Mouse (Mus musculus): ENCODE measurements around the gene Tfap2c. TPM values are rescaled to one million over a fixed set of nuclear protein-coding genes. Genes with fewer than 3 reads are reported as not detected.

Tfap2c gene
- polyA plus RNA-seq, 1 experiment from 2014 or later: 4.9 TPM

GRCm38 (mm10) chr2:172543987-172544386 lies 5.4 kb upstream of the Tfap2c start:
- no peak overlapping the region for H3K9ac ChIP-seq
- peaks cover 26% of the 10 kb centered on the region for H3K4me1 ChIP-seq
- H3K27ac ChIP-seq: no peak overlapping the region
- 42% methylated on average over 4 of the region's 4 CpGs for WGBS
- ATAC-seq (ENCODE audit: low FRiP score, low read depth): no peak
- H3K4me2 ChIP-seq (replicated peaks): no peak overlapping the region
- peaks cover 59% of the 10 kb centered on the region for H3K27me3 ChIP-seq
- H3K9me3 ChIP-seq: peaks cover 10% of the 10 kb centered on the region; the same call in 1 of the 2 replicates
- H3K4me3 ChIP-seq: no peak overlapping the region
- H3K36me3 ChIP-seq: no peaks in the 10 kb centered on the region

GRCm38 (mm10) chr2:172544601-172545127 lies 4.7 kb upstream of the Tfap2c start:
- Histone ChIP-seq H3K27me3 (peaks cover 65% of the 10 kb centered on the region), H3K4me2 (replicated peaks) (no peak overlapping the region), H3K27ac (no peak overlapping the region), H3K36me3 (no peaks in the 10 kb centered on the region), H3K9ac (no peak overlapping the region), H3K4me1 (peaks cover 33% of the 10 kb centered on the region), H3K9me3 (peaks cover 6% of the 10 kb centered on the region; the same call in 1 of the 2 replicates), H3K4me3 (no peak overlapping the region)
- ATAC-seq (ENCODE audit: low FRiP score, low read depth): no peak
- 11% methylated on average over 6 of the region's 6 CpGs for WGBS

- Histone ChIP-seq H3K4me3 (peak overlapping the region; percentile 11; the same call in 1 of the 2 replicates), H3K27ac (no peak overlapping the region), H3K36me3 (no peaks in the 10 kb centered on the region), H3K4me1 (peaks cover 43% of the 10 kb centered on the region), H3K9me3 (no peaks in the 10 kb centered on the region), H3K9ac (0 out of 2 replicates have a peak overlapping the region, but pooled peaks have one; percentile 13), H3K4me2 (replicated peaks) (no peak overlapping the region), H3K27me3 (peaks cover 76% of the 10 kb centered on the region)
- 7% methylated on average over 35 of the region's 35 CpGs for WGBS
- no peak for ATAC-seq (ENCODE audit: low FRiP score, low read depth)
These were observed 3.7 kb upstream of the Tfap2c start for GRCm38 (mm10) chr2:172545592-172546235.

DNA sequence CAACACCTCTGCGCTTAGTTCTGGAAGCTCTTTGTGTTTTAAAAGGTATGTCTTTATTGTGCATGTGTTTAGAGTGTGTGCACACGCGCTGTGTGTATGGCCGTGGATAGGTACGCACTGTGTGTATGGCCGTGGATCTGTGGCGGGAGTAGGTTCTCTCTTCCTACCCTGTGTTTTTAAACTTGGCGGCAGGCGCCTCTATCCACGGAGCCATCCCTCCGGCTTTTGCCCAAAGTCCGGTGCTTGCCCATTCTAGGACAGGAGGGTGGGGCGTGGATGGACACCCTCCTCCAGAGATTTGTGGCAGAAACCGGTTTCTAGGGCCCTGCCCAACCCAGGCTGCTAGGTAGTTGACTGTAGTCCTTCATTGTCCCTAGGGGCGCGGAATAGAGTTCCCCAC lies 2.8 kb upstream of the Tfap2c start:
- H3K27ac ChIP-seq: no peak overlapping the region
- H3K27me3 ChIP-seq: peaks cover 84% of the 10 kb centered on the region
- H3K9ac ChIP-seq: no peak overlapping the region
- no peak for ATAC-seq (ENCODE audit: low FRiP score, low read depth)
- H3K4me1 ChIP-seq: peaks cover 51% of the 10 kb centered on the region
- no peak overlapping the region for H3K4me2 ChIP-seq (replicated peaks)
- no peaks in the 10 kb centered on the region for H3K36me3 ChIP-seq
- H3K4me3 ChIP-seq: no peak overlapping the region
- 17% methylated on average over 16 of the region's 16 CpGs for WGBS
- no peaks in the 10 kb centered on the region for H3K9me3 ChIP-seq

DNA sequence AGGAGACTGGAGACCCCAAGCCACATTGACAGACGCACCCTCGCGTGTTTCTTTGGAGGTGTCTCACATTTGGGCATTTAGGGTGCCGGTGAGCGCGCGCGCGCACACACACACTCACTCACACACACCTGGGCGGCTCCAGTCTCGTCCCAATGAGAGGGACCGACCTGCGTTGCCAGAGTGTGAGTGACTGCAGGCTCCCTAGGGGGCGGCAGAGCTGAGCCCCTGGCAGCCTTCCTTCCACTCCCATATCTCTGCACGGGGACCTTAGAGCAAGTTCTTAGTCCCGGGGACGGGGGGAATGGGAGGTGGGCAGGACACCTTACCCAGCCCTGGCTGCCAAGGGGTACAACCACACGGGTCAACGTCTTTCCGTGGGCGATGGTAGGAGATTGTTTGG lies 2.3 kb upstream of the Tfap2c start:
- no peaks in the 10 kb centered on the region for H3K36me3 ChIP-seq
- H3K27me3 ChIP-seq: peaks cover 89% of the 10 kb centered on the region
- no peak for ATAC-seq (ENCODE audit: low FRiP score, low read depth)
- no peak overlapping the region for H3K9ac ChIP-seq
- H3K27ac ChIP-seq: no peak overlapping the region
- under 1% methylated on average over 21 of the region's 21 CpGs for WGBS
- peak overlapping the region; percentile 47 for H3K4me2 ChIP-seq (replicated peaks)
- peaks cover 54% of the 10 kb centered on the region for H3K4me1 ChIP-seq
- no peaks in the 10 kb centered on the region for H3K9me3 ChIP-seq
- H3K4me3 ChIP-seq: peak overlapping the region; percentile 22

- Histone ChIP-seq H3K4me3 (peak overlapping the region; percentile 22), H3K4me2 (replicated peaks) (peak overlapping the region; percentile 47), H3K27ac (no peak overlapping the region), H3K9me3 (no peaks in the 10 kb centered on the region), H3K4me1 (peaks cover 54% of the 10 kb centered on the region), H3K9ac (no peak overlapping the region), H3K36me3 (no peaks in the 10 kb centered on the region), H3K27me3 (peaks cover 97% of the 10 kb centered on the region)
- ATAC-seq (ENCODE audit: low FRiP score, low read depth): no peak
- 2% methylated on average over 27 of the region's 27 CpGs for WGBS
These were observed 1.4 kb upstream of the Tfap2c start for GRCm38 (mm10) chr2:172547807-172548586.

GRCm38 (mm10) chr2:172548672-172549255 lies 629 bp upstream of the Tfap2c start:
- H3K9ac ChIP-seq: no peak overlapping the region
- H3K27me3 ChIP-seq: peaks cover 99% of the 10 kb centered on the region
- no peaks in the 10 kb centered on the region for H3K36me3 ChIP-seq
- peaks cover 54% of the 10 kb centered on the region for H3K4me1 ChIP-seq
- WGBS: under 1% methylated on average over 26 of the region's 27 CpGs
- no peak overlapping the region for H3K27ac ChIP-seq
- H3K4me3 ChIP-seq: peak overlapping the region; percentile 45
- ATAC-seq (ENCODE audit: low FRiP score, low read depth): no peak; the same call in 1 of the 2 replicates
- H3K9me3 ChIP-seq: no peaks in the 10 kb centered on the region
- peak overlapping the region; percentile 73 for H3K4me2 ChIP-seq (replicated peaks)

DNA sequence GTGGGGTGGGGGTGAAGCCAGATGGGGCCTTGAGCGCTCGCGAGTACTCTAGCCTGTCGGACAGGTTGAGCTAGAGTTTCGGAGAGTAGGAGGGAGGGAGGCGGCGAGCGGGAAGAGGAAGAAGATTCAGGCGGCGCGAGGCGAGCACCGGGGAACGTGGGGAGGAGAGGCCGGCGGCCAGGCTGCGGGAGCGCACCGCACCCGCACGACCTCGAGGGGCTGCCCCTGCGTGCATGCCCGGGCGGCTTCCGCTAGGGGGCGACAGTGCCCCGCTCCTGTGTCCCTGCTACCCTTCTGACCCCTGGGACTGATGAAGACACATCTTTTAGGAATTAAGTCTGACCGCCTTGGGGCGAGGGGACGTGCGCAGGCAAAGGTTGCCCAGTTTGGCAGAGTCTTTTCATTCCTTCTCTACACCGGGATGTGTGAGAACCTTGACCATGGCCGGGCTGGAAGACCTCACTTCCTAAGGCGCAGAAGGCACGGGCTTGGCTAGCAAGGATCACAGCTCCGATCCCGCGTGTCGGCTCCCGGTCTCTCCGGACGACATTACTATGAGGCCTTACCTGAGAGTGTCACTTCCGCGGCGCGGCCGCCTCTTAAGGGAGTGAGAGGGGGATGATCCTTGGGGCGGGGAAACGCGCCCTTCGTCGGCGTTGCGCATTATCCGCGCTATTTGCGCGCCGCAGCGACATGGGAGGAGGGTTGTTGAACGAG lies 1.1 kb downstream of the Tfap2c start:
- peak overlapping the region; percentile 73 for H3K4me2 ChIP-seq (replicated peaks)
- H3K27ac ChIP-seq: no peak overlapping the region
- WGBS: under 1% methylated on average over 62 of the region's 62 CpGs
- peak; percentile 48; the same call in 1 of the 2 replicates for ATAC-seq (ENCODE audit: low FRiP score, low read depth)
- H3K9ac ChIP-seq: peak overlapping the region; percentile 54
- H3K27me3 ChIP-seq: peaks cover 92% of the 10 kb centered on the region
- peaks cover 57% of the 10 kb centered on the region for H3K4me1 ChIP-seq
- no peaks in the 10 kb centered on the region for H3K9me3 ChIP-seq
- no peaks in the 10 kb centered on the region for H3K36me3 ChIP-seq
- peak overlapping the region; percentile 45 for H3K4me3 ChIP-seq

GRCm38 (mm10) chr2:172551081-172551720 lies 1.8 kb downstream of the Tfap2c start:
- H3K36me3 ChIP-seq: no peaks in the 10 kb centered on the region
- peak overlapping the region; percentile 73 for H3K4me2 ChIP-seq (replicated peaks)
- peaks cover 51% of the 10 kb centered on the region for H3K4me1 ChIP-seq
- H3K27me3 ChIP-seq: peaks cover 91% of the 10 kb centered on the region
- peak overlapping the region; percentile 54 for H3K9ac ChIP-seq
- H3K27ac ChIP-seq: no peak overlapping the region
- no peak for ATAC-seq (ENCODE audit: low FRiP score, low read depth)
- under 1% methylated on average over 57 of the region's 57 CpGs for WGBS
- no peaks in the 10 kb centered on the region for H3K9me3 ChIP-seq
- H3K4me3 ChIP-seq: peak overlapping the region; percentile 45

GRCm38 (mm10) chr2:172551872-172552271 lies 2.5 kb downstream of the Tfap2c start:
- Histone ChIP-seq H3K4me2 (replicated peaks) (peak overlapping the region; percentile 73), H3K9me3 (no peaks in the 10 kb centered on the region), H3K27me3 (peaks cover 89% of the 10 kb centered on the region), H3K36me3 (no peaks in the 10 kb centered on the region), H3K4me1 (peaks cover 49% of the 10 kb centered on the region), H3K27ac (no peak overlapping the region), H3K4me3 (peak overlapping the region; percentile 45), H3K9ac (no peak overlapping the region; the same call in 1 of the 2 replicates)
- ATAC-seq (ENCODE audit: low FRiP score, low read depth): no peak
- WGBS: 6% methylated on average over 14 of the region's 14 CpGs

GRCm38 (mm10) chr2:172552666-172553065 lies 3.3 kb downstream of the Tfap2c start:
- peaks cover 81% of the 10 kb centered on the region for H3K27me3 ChIP-seq
- H3K4me2 ChIP-seq (replicated peaks): no peak overlapping the region
- WGBS: 8% methylated on average over 6 of the region's 6 CpGs
- H3K27ac ChIP-seq: no peak overlapping the region
- H3K4me3 ChIP-seq: no peak overlapping the region
- no peak for ATAC-seq (ENCODE audit: low FRiP score, low read depth)
- peaks cover 41% of the 10 kb centered on the region for H3K4me1 ChIP-seq
- no peaks in the 10 kb centered on the region for H3K36me3 ChIP-seq
- H3K9ac ChIP-seq: no peak overlapping the region
- no peaks in the 10 kb centered on the region for H3K9me3 ChIP-seq

Data from limb, embryonic 13.5 days (tissue).